Mouse (Mus musculus) layer of hippocampus, postnatal 25 days (tissue): ENCODE results near the gene Ube2z. TPM values are rescaled to one million over a fixed set of nuclear protein-coding genes. Genes with fewer than 3 reads are reported as not detected.
A peak's percentile ranks its signal among the peaks of the same experiment; 100 is the strongest.
"Not testable (repeated sequence)": the region's sequence is repeated elsewhere in the genome, so short reads cannot be mapped to it uniquely, and the experiment has no call there.

Experiments
- DNase-seq, 2 experiments: peaks; one replicate each; pipeline ENCODE4 v3.0.0; 2022; ENCODE audit warnings: mixed read lengths in 2 of 2, low spot score in 1 of 2; ENCODE audit errors: extremely low spot score in 1 of 2
- total RNA-seq, 2 experiments: library from RNA; stranded (reverse); gene quantifications; 2 replicates each; pipeline ENCODE4 v1.2.3; 2021

The Ube2z gene
- 10 to 100 TPM; 51.6 to 58.2 TPM for total RNA-seq

GRCm38 (mm10) chr11:96065215-96065911 is at the start of gene Ube2z:
TSS of gene Ube2z (minus strand) at chr11:96065388.
- peak; percentile 94 to 97 for DNase-seq

- no peak for DNase-seq
Measured at GRCm38 (mm10) chr11:96114077-96114476, 48.9 kb upstream of the Ube2z start.

- DNase-seq = no peak
Measured at GRCm38 (mm10) chr11:96111751-96112150, 46.6 kb upstream of the Ube2z start, which contains the start of gene Calcoco2. TSS of gene Calcoco2 (minus strand) at chr11:96111964.

GRCm38 (mm10) chr11:96110950-96111349 is 45.8 kb upstream of the Ube2z start:
- DNase-seq = not testable (repeated sequence)

- no peak for DNase-seq
Measured at GRCm38 (mm10) chr11:96108376-96108775, 43.2 kb upstream of the Ube2z start.

GRCm38 (mm10) chr11:96093361-96093760 is 28.2 kb upstream of the Ube2z start:
- peak; percentile 21 to 53 for DNase-seq

GRCm38 (mm10) chr11:96092674-96093291 is 27.6 kb upstream of the Ube2z start:
- no peak for DNase-seq

GRCm38 (mm10) chr11:96091073-96091472 is 25.9 kb upstream of the Ube2z start:
- no peak for DNase-seq

GRCm38 (mm10) chr11:96087981-96088380 is 22.8 kb upstream of the Ube2z start:
- no peak for DNase-seq

GRCm38 (mm10) chr11:96082682-96083081 is 17.5 kb upstream of the Ube2z start:
- DNase-seq = no peak

GRCm38 (mm10) chr11:96080736-96081135 is 15.5 kb upstream of the Ube2z start:
- DNase-seq = no peak

GRCm38 (mm10) chr11:96076221-96077105 is 11.3 kb upstream of the Ube2z start:
- DNase-seq = no peak

GRCm38 (mm10) chr11:96075509-96076220 is 10.5 kb upstream of the Ube2z start, which contains the start of gene Atp5g1:
TSS of gene Atp5g1 (minus strand) at chr11:96075670.
- DNase-seq = peak; percentile 78 to 79

- peak in 1 of 2 experiments; percentile 17 for DNase-seq
Measured at GRCm38 (mm10) chr11:96075177-96075508, 10.0 kb upstream of the Ube2z start.

GRCm38 (mm10) chr11:96074351-96075176 is 9.4 kb upstream of the Ube2z start:
- DNase-seq = no peak

- no peak for DNase-seq
Measured at GRCm38 (mm10) chr11:96073295-96073993, 8.3 kb upstream of the Ube2z start.

- DNase-seq = no peak
Measured at GRCm38 (mm10) chr11:96071013-96071412, 5.8 kb upstream of the Ube2z start.

- no peak for DNase-seq
Measured at GRCm38 (mm10) chr11:96070353-96070752, 5.2 kb upstream of the Ube2z start.

GRCm38 (mm10) chr11:96068231-96068630 is 3.0 kb upstream of the Ube2z start:
- DNase-seq = no peak
